Mouse (Mus musculus) midbrain, embryonic 15.5 days (tissue): ENCODE measurements around the gene Pet2. TPM values are rescaled to one million over a fixed set of nuclear protein-coding genes. Genes with fewer than 3 reads are reported as not detected.

Experiments
- ATAC-seq: fragments of 200-750 bp; cut with Nextera tagmentation; replicated peaks from 2 replicates; pipeline ENCODE4 v1.8.0; 2017; ENCODE audit warnings: moderate TSS enrichment
- H3K27ac ChIP-seq: fragments of 300-500 bp; sonication (generic); 2 replicates; pipeline ENCODE4 v1.5.1; 2015; ENCODE audit warnings: mild to moderate bottlenecking, inconsistent platforms
- H3K27me3 ChIP-seq: fragments of 300-500 bp; sonication (generic); replicated peaks from 2 replicates; pipeline ENCODE4 v1.6.1; 2015; ENCODE audit warnings: inconsistent platforms
- H3K36me3 ChIP-seq: fragments of 300-500 bp; sonication (generic); replicated peaks from 2 replicates; pipeline ENCODE4 v1.6.1; 2015; ENCODE audit warnings: inconsistent platforms
- H3K4me1 ChIP-seq: fragments of 300-500 bp; sonication (generic); 2 replicates; pipeline ENCODE4 v1.6.1; 2015; ENCODE audit warnings: inconsistent platforms
- H3K4me2 ChIP-seq: fragments of 300-500 bp; sonication (generic); 2 replicates; pipeline ENCODE4 v1.6.1; 2015; ENCODE audit warnings: inconsistent platforms, mild to moderate bottlenecking, moderate library complexity
- H3K4me3 ChIP-seq: fragments of 300-500 bp; sonication (generic); 2 replicates; pipeline ENCODE4 v1.5.1; 2015; ENCODE audit warnings: mild to moderate bottlenecking, inconsistent platforms
- H3K9ac ChIP-seq: fragments of 300-500 bp; sonication (generic); 2 replicates; pipeline ENCODE4 v1.6.1; 2015; ENCODE audit warnings: mild to moderate bottlenecking, inconsistent platforms
- H3K9me3 ChIP-seq: fragments of 300-500 bp; sonication (generic); 2 replicates; pipeline ENCODE4 v1.6.1; 2016; ENCODE audit warnings: inconsistent platforms
- WGBS: fragments of 180-500 bp; shearing (Covaris S2); methylation state at CpG from one replicate; pipeline ENCODE4 v1.1.7; 2015; ENCODE audit warnings: mixed read lengths; 5-methylcytosine and 5-hydroxymethylcytosine counted together
- polyA plus RNA-seq: library from polyadenylated mRNA; unstranded; fragments of >200 nt; fragmentation: Nextera tagmentation; extraction: Ambion mirVana; gene quantifications from 2 replicates; pipeline ENCODE4 v1.2.1, GENCODE M21; 2015

Gene Pet2
- polyA plus RNA-seq = not detected in 2 replicates

GRCm38 (mm10) chrX:89409589-89409988 lies at the start of gene Pet2:
TSS of gene Pet2 (minus strand) at chrX:89409689.
- Histone ChIP-seq H3K36me3 (no peaks in the 10 kb centered on the region), H3K27ac (no peak within 1 kb of the TSS), H3K27me3 (no peaks in the 10 kb centered on the region), H3K4me3 (no peak within 1 kb of the TSS), H3K4me2 (no peak within 1 kb of the TSS), H3K9ac (no peak within 1 kb of the TSS), H3K9me3 (no peaks in the 10 kb centered on the region), H3K4me1 (no peaks in the 10 kb centered on the region)
- no peak for ATAC-seq
- WGBS = 93% methylated on average over 9 of the region's 9 CpGs
